Mouse (Mus musculus): ENCODE results near the gene Gm3646. TPM values are rescaled to one million over a fixed set of nuclear protein-coding genes. Genes with fewer than 3 reads are reported as not detected.

The Gm3646 gene
- polyA plus RNA-seq, 1 experiment from 2014 or later = not detected

GRCm38 (mm10) chr1:39758244-39758643 lies 46.9 kb downstream of the Gm3646 start:
- no peak for ATAC-seq (ENCODE audit: low FRiP score)
- WGBS = 77% methylated on average over 9 of the region's 9 CpGs
- H3K4me3 ChIP-seq = no peak overlapping the region
- no peak overlapping the region for H3K9ac ChIP-seq
- no peaks in the 10 kb centered on the region for H3K9me3 ChIP-seq
- peaks cover 20% of the 10 kb centered on the region for H3K4me1 ChIP-seq (replicated peaks)
- no peak overlapping the region for H3K27ac ChIP-seq
- H3K36me3 ChIP-seq = no peaks in the 10 kb centered on the region
- peaks cover 7% of the 10 kb centered on the region; the same call in 1 of the 2 replicates for H3K27me3 ChIP-seq
- H3K4me2 ChIP-seq = no peak overlapping the region

GRCm38 (mm10) chr1:39756952-39757351 lies 48.2 kb downstream of the Gm3646 start:
- H3K4me1 ChIP-seq (replicated peaks) = peaks cover 13% of the 10 kb centered on the region
- no peak for ATAC-seq (ENCODE audit: low FRiP score)
- no peaks in the 10 kb centered on the region for H3K27me3 ChIP-seq
- no peak overlapping the region for H3K4me3 ChIP-seq
- no peak overlapping the region for H3K27ac ChIP-seq
- no peak overlapping the region for H3K4me2 ChIP-seq
- no peaks in the 10 kb centered on the region for H3K9me3 ChIP-seq
- WGBS = 86% methylated on average over 11 of the region's 11 CpGs
- no peak overlapping the region for H3K9ac ChIP-seq
- H3K36me3 ChIP-seq = no peaks in the 10 kb centered on the region

GRCm38 (mm10) chr1:39754224-39754957 lies 50.7 kb downstream of the Gm3646 start:
- no peaks in the 10 kb centered on the region for H3K9me3 ChIP-seq
- WGBS = 82% methylated on average over 13 of the region's 13 CpGs
- no peak for ATAC-seq (ENCODE audit: low FRiP score)

More at GRCm38 (mm10) chr1:39754224-39754957, 50.7 kb downstream of the Gm3646 start:
- Histone ChIP-seq H3K36me3 (no peaks in the 10 kb centered on the region), H3K27me3 (no peaks in the 10 kb centered on the region), H3K4me3 (no peak overlapping the region), H3K4me1 (replicated peaks) (peaks cover 11% of the 10 kb centered on the region), H3K4me2 (no peak overlapping the region), H3K9ac (no peak overlapping the region; the same call in 1 of the 2 replicates), H3K27ac (no peak overlapping the region)

Other genes with a start within 250 kb of the Gm3646 start
- gene Rnf149, start 227.9 kb downstream of the Gm3646 start, polyA plus RNA-seq (2015; fragmentation: Nextera tagmentation; extraction: Ambion mirVana) = 27.7 and 28.5 TPM in 2 replicates
- 4.6 and 4.8 TPM in 2 replicates for gene Creg2, start 153.9 kb downstream of the Gm3646 start, polyA plus RNA-seq (2015; fragmentation: Nextera tagmentation; extraction: Ambion mirVana)
- 0.26 and 0.49 TPM in 2 replicates for gene Rfx8, start 84.3 kb downstream of the Gm3646 start, polyA plus RNA-seq (2015; fragmentation: Nextera tagmentation; extraction: Ambion mirVana)
- 47.3 and 52.6 TPM in 2 replicates for gene Map4k4, start 95.6 kb upstream of the Gm3646 start, polyA plus RNA-seq (2015; fragmentation: Nextera tagmentation; extraction: Ambion mirVana)